Mouse (Mus musculus): ENCODE measurements at regions not wholly inside any gene's neighbourhood (a gene's known extent, or its start where the extent isn't known, plus 50 kb on each side); places are given as distances from the start of the nearest gene placed in this dataset.

GRCm38 (mm10) chr6:133904501-133904900, 50.9 kb upstream of the Kap start:
- DNase-seq (ENCODE audit: low spot score in 2 of 2) = no peak

- no peak for DNase-seq (ENCODE audit: low spot score in 2 of 2)
Measured at GRCm38 (mm10) chr6:133934667-133935066, 81.1 kb upstream of the Kap start.

GRCm38 (mm10) chr6:133935671-133936070, 82.1 kb upstream of the Kap start:
- no peak for DNase-seq (ENCODE audit: low spot score in 2 of 2)

GRCm38 (mm10) chr6:133959902-133960634, 75.4 kb upstream of the Etv6 start:
- no peak for DNase-seq (ENCODE audit: low spot score in 2 of 2)

GRCm38 (mm10) chr6:133960713-133961112, 74.8 kb upstream of the Etv6 start:
- DNase-seq (ENCODE audit: low spot score in 2 of 2) = peak; percentile 64 to 66

GRCm38 (mm10) chr6:133962641-133963040, 72.9 kb upstream of the Etv6 start:
- DNase-seq (ENCODE audit: low spot score in 2 of 2) = no peak

- DNase-seq (ENCODE audit: low spot score in 2 of 2) = no peak
Measured at GRCm38 (mm10) chr6:133963264-133963663, 72.2 kb upstream of the Etv6 start.

GRCm38 (mm10) chr6:133967286-133967685, 68.2 kb upstream of the Etv6 start:
- DNase-seq (ENCODE audit: low spot score in 2 of 2) = no peak

- no peak for DNase-seq (ENCODE audit: low spot score in 2 of 2)
Measured at GRCm38 (mm10) chr6:133972054-133972705, 63.3 kb upstream of the Etv6 start.

GRCm38 (mm10) chr6:133973205-133973838, 62.2 kb upstream of the Etv6 start:
- DNase-seq (ENCODE audit: low spot score in 2 of 2) = no peak

GRCm38 (mm10) chr6:133975951-133976350, 59.5 kb upstream of the Etv6 start:
- no peak for DNase-seq (ENCODE audit: low spot score in 2 of 2)

GRCm38 (mm10) chr6:133976854-133977253, 58.6 kb upstream of the Etv6 start:
- DNase-seq (ENCODE audit: low spot score in 2 of 2) = no peak

- DNase-seq (ENCODE audit: low spot score in 2 of 2) = no peak
Measured at GRCm38 (mm10) chr6:133983804-133984514, 51.5 kb upstream of the Etv6 start.

GRCm38 (mm10) chr6:133984666-133985355, 50.7 kb upstream of the Etv6 start:
- DNase-seq (ENCODE audit: low spot score in 2 of 2) = no peak
